Mouse (Mus musculus) ES-Bruce4 (cell line): ENCODE data around the gene Pkd1l2.

Experiments used
- CTCF ChIP-seq: IDR thresholded peaks from one replicate; pipeline ENCODE4 v1.8.1; 2011; ENCODE audit warnings: low read depth, low read length
- EP300 ChIP-seq: IDR thresholded peaks from 2 replicates; pipeline ENCODE4 v1.6.1; 2011; ENCODE audit warnings: low read depth, low read length; ENCODE audit not compliant: insufficient read depth

DNA sequence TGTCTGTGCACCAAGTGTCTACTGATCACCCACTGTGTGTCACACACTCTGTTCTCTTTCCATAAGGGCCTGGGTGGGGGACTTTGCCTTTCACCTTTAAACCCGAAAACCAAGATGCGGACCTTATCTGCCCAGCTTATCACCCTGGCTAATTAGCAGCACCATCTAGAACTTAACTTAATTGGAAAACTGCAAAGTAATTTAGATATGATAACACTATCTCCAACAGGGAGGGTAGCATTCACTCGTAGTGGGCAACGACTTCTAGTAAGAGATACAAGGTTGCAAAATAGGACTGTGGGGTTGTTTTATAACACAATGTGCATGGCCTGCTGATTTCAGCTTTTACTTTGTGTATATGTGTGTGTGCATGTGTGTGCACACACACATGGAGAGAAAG lies 7.6 kb upstream of the Pkd1l2 start:
- TF ChIP-seq CTCF = no peak
- no peak for TF ChIP-seq EP300
